In the genomic region with DNA sequence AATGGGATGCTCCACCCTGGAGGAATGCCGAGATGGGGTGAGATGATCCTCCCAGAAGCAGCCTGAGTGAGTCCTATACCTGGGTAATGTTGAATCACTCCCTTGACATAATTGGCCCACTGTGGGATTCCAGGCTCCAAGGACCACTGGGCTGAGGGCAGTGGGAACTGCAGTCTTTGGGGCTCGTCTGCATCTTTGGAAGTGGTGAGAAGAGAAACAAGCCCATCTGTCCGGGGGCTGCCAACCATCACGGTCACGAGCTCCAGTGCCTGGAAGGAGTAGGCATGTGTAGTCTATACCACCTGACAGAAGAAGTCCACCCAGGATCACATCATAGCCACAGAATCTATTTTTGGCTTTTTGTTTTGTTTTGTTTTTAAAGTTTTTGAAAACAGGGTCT, we compare ENCODE assay signal across 9 mouse cellular contexts. TPM values are rescaled to one million over a fixed set of nuclear protein-coding genes. Genes with fewer than 3 reads are reported as not detected.
A peak's percentile ranks its signal among the peaks of the same experiment; 100 is the strongest.
DNase-seq lines count a peak whose midpoint lies in the region; ATAC-seq and TF ChIP-seq lines count a peak whose summit lies in the region.
"Had no signal": no experiment of that assay in that cellular context is flagged by ENCODE, and none has a peak within 500 bp of the region (broad histone marks: within the 10 kb centered on the region; RNA-seq: fewer than 3 reads in every experiment).

No protein-coding gene starts in this region.

- H3K4me3 ChIP-seq in heart, embryonic 11.5 days (ENCODE audit: low read depth, low read length): no peak overlapping the region
- H3K4me3 ChIP-seq in midbrain, embryonic 10.5 days: peak overlapping the region; percentile 11; the same call in 1 of the 2 replicates
- no peak overlapping the region for H3K4me3 ChIP-seq in midbrain, embryonic 11.5 days (ENCODE audit: low read depth, low read length)
- no peak overlapping the region for H3K4me3 ChIP-seq in intestine, embryonic 15.5 days (replicated peaks)
- no peak overlapping the region for H3K4me3 ChIP-seq in liver, embryonic 15.5 days (replicated peaks)
- H3K4me3 ChIP-seq in left cerebral cortex, adult 2 months: no peak overlapping the region

- peak overlapping the region; percentile 75 for H3K4me2 ChIP-seq in heart, embryonic 11.5 days
- H3K4me2 ChIP-seq in midbrain, embryonic 11.5 days: no peak overlapping the region
- H3K4me2 ChIP-seq in intestine, embryonic 15.5 days (replicated peaks): peak overlapping the region; percentile 72; the same call in 1 of the 2 replicates
- no peak overlapping the region; the same call in 1 of the 2 replicates for H3K4me2 ChIP-seq in liver, embryonic 15.5 days

- TF ChIP-seq CTCF in left cerebral cortex, adult 2 months (IDR thresholded peaks at IDR 0.05): no peak

- no peak overlapping the region for H3K27ac ChIP-seq in heart, embryonic 11.5 days (ENCODE audit: low read depth, low read length)
- no peak overlapping the region; the same call in 1 of the 2 replicates for H3K27ac ChIP-seq in midbrain, embryonic 10.5 days (replicated peaks)
- H3K27ac ChIP-seq in midbrain, embryonic 11.5 days (ENCODE audit: low read depth, low read length): no peak overlapping the region
- no peak overlapping the region; the same call in 1 of the 2 replicates for H3K27ac ChIP-seq in intestine, embryonic 15.5 days
- 0 out of 2 replicates have a peak overlapping the region, but pooled peaks have one; percentile 81 for H3K27ac ChIP-seq in liver, embryonic 15.5 days (replicated peaks)
- H3K27ac ChIP-seq in left cerebral cortex, adult 2 months: no peak overlapping the region

- intact Hi-C loops in heart, postnatal 14 days (cut with DNase I): no loop called here
- intact Hi-C loops in left cerebral cortex, adult 2 months (cut with DNase I): no loop called here

- H3K36me3 ChIP-seq in heart, embryonic 11.5 days (ENCODE audit: control insufficient read depth, insufficient read depth, low read length): peaks cover 13% of the 10 kb centered on the region
- peaks cover 44% of the 10 kb centered on the region for H3K36me3 ChIP-seq in midbrain, embryonic 10.5 days
- H3K36me3 ChIP-seq in midbrain, embryonic 11.5 days (ENCODE audit: control insufficient read depth, insufficient read depth, low read length): no peaks in the 10 kb centered on the region
- peaks cover 19% of the 10 kb centered on the region for H3K36me3 ChIP-seq in intestine, embryonic 15.5 days
- peaks cover 27% of the 10 kb centered on the region for H3K36me3 ChIP-seq in liver, embryonic 15.5 days (replicated peaks)

- ATAC-seq in heart, embryonic 11.5 days (replicated peaks; ENCODE audit: insufficient number of reproducible peaks, low FRiP score, low TSS enrichment): no peak
- ATAC-seq in midbrain, embryonic 11.5 days (ENCODE audit: low FRiP score): no peak
- ATAC-seq in intestine, embryonic 15.5 days: no peak
- no peak for ATAC-seq in liver, embryonic 15.5 days (ENCODE audit: insufficient read depth)
- ATAC-seq: Patski had no signal

- H3K27me3 ChIP-seq in heart, embryonic 11.5 days (ENCODE audit: control insufficient read depth, insufficient read depth, low read length): no peaks in the 10 kb centered on the region
- H3K27me3 ChIP-seq in midbrain, embryonic 10.5 days (ENCODE audit: low read depth, poor library complexity, severe bottlenecking): peaks cover 7% of the 10 kb centered on the region
- H3K27me3 ChIP-seq in midbrain, embryonic 11.5 days (ENCODE audit: control insufficient read depth, insufficient read depth, low read length): no peaks in the 10 kb centered on the region
- H3K27me3 ChIP-seq in intestine, embryonic 15.5 days (replicated peaks): no peaks in the 10 kb centered on the region
- peaks cover 29% of the 10 kb centered on the region for H3K27me3 ChIP-seq in liver, embryonic 15.5 days
- H3K27me3 ChIP-seq: Patski had no signal

- WGBS in heart, embryonic 11.5 days (ENCODE audit: insufficient replicate concordance): 83% methylated on average over 5 of the region's 5 CpGs
- WGBS in midbrain, embryonic 10.5 days: 87% methylated on average over 5 of the region's 5 CpGs
- 90% methylated on average over 5 of the region's 5 CpGs for WGBS in midbrain, embryonic 11.5 days
- 81% methylated on average over 5 of the region's 5 CpGs for WGBS in intestine, embryonic 15.5 days
- WGBS in liver, embryonic 15.5 days (ENCODE audit: insufficient replicate concordance): 78% methylated on average over 5 of the region's 5 CpGs

- DNase-seq in heart, postnatal 14 days: no peak
- DNase-seq in midbrain, embryonic 10.5 days (ENCODE audit: low spot score): no peak
- no peak for DNase-seq in midbrain, embryonic 11.5 days (ENCODE audit: low spot score, missing footprints)
- no peak for DNase-seq in left cerebral cortex, adult 2 months (ENCODE audit: extremely low spot score in 1 of 2, low spot score in 2 of 2)
- DNase-seq in kidney, postnatal 14 days: no peak

- H3K4me1 ChIP-seq in heart, embryonic 11.5 days (ENCODE audit: control insufficient read depth, insufficient read depth, low read length): peaks cover 12% of the 10 kb centered on the region
- H3K4me1 ChIP-seq in midbrain, embryonic 10.5 days: peaks cover 49% of the 10 kb centered on the region
- peaks cover 12% of the 10 kb centered on the region for H3K4me1 ChIP-seq in midbrain, embryonic 11.5 days (ENCODE audit: control insufficient read depth, insufficient read depth, low read length)
- H3K4me1 ChIP-seq in intestine, embryonic 15.5 days (replicated peaks): peaks cover 18% of the 10 kb centered on the region
- peaks cover 48% of the 10 kb centered on the region for H3K4me1 ChIP-seq in liver, embryonic 15.5 days (replicated peaks)

- no peak overlapping the region for H3K9ac ChIP-seq in heart, embryonic 11.5 days (ENCODE audit: low read depth, low read length)
- H3K9ac ChIP-seq in midbrain, embryonic 11.5 days (ENCODE audit: low read length): no peak overlapping the region
- H3K9ac ChIP-seq in intestine, embryonic 15.5 days: no peak overlapping the region
- H3K9ac ChIP-seq in liver, embryonic 15.5 days: no peak overlapping the region

- H3K9me3 ChIP-seq in heart, embryonic 11.5 days (replicated peaks; ENCODE audit: control insufficient read depth, low read length): no peaks in the 10 kb centered on the region
- H3K9me3 ChIP-seq in midbrain, embryonic 10.5 days (replicated peaks): no peaks in the 10 kb centered on the region
- H3K9me3 ChIP-seq in midbrain, embryonic 11.5 days (ENCODE audit: control insufficient read depth, low read length): no peaks in the 10 kb centered on the region
- no peaks in the 10 kb centered on the region for H3K9me3 ChIP-seq in intestine, embryonic 15.5 days
- H3K9me3 ChIP-seq in liver, embryonic 15.5 days (replicated peaks): no peaks in the 10 kb centered on the region

RNA-seq across cellular contexts. Expression of a gene that starts 1.6 kb away (rescaled TPM):
- polyA plus RNA-seq in heart, embryonic 11.5 days (2014; fragmentation: Nextera tagmentation; extraction: Ambion mirVana): 137 and 151 TPM in 2 replicates
- 10 to 100 TPM; 18.6 to 19.3 TPM for total RNA-seq in heart, postnatal 14 days (2021)
- 161 and 210 TPM in 2 replicates for polyA plus RNA-seq in midbrain, embryonic 10.5 days (2016; fragmentation: Nextera tagmentation; extraction: Ambion mirVana)
- polyA plus RNA-seq in midbrain, embryonic 11.5 days (2014; fragmentation: Nextera tagmentation; extraction: Ambion mirVana): 82.5 and 93.4 TPM in 2 replicates
- 274 and 302 TPM in 2 replicates for polyA plus RNA-seq in intestine, embryonic 15.5 days (2015; fragmentation: Nextera tagmentation; extraction: Ambion mirVana)
- 168 and 190 TPM in 2 replicates for polyA plus RNA-seq in liver, embryonic 15.5 days (2015; fragmentation: Nextera tagmentation; extraction: Ambion mirVana)
- total RNA-seq in left cerebral cortex, adult 2 months (2021): 10 to 100 TPM; 13.3 to 13.9 TPM

RNA-seq across cellular contexts. Expression of a gene that starts 16.8 kb away (rescaled TPM):
- polyA plus RNA-seq in heart, embryonic 11.5 days (2014; fragmentation: Nextera tagmentation; extraction: Ambion mirVana): 734 and 757 TPM in 2 replicates
- 100 to 1,000 TPM; 184 to 193 TPM for total RNA-seq in heart, postnatal 14 days (2021)
- polyA plus RNA-seq in midbrain, embryonic 10.5 days (2016; fragmentation: Nextera tagmentation; extraction: Ambion mirVana): 1,512 and 1,693 TPM in 2 replicates
- 1,982 and 2,171 TPM in 2 replicates for polyA plus RNA-seq in midbrain, embryonic 11.5 days (2014; fragmentation: Nextera tagmentation; extraction: Ambion mirVana)
- polyA plus RNA-seq in intestine, embryonic 15.5 days (2015; fragmentation: Nextera tagmentation; extraction: Ambion mirVana): 1,398 and 1,618 TPM in 2 replicates
- polyA plus RNA-seq in liver, embryonic 15.5 days (2015; fragmentation: Nextera tagmentation; extraction: Ambion mirVana): 540 and 595 TPM in 2 replicates
- total RNA-seq in left cerebral cortex, adult 2 months (2021): 100 to 1,000 TPM; 247 to 254 TPM

RNA-seq across cellular contexts. Expression of a gene that starts 19.2 kb away (rescaled TPM):
- 18.7 and 20.0 TPM in 2 replicates for polyA plus RNA-seq in heart, embryonic 11.5 days (2014; fragmentation: Nextera tagmentation; extraction: Ambion mirVana)
- total RNA-seq in heart, postnatal 14 days (2021): 10 to 100 TPM; 12.2 to 12.9 TPM
- polyA plus RNA-seq in midbrain, embryonic 10.5 days (2016; fragmentation: Nextera tagmentation; extraction: Ambion mirVana): 46.4 and 52.2 TPM in 2 replicates
- polyA plus RNA-seq in midbrain, embryonic 11.5 days (2014; fragmentation: Nextera tagmentation; extraction: Ambion mirVana): 23.4 and 24.1 TPM in 2 replicates
- 25.7 and 27.4 TPM in 2 replicates for polyA plus RNA-seq in intestine, embryonic 15.5 days (2015; fragmentation: Nextera tagmentation; extraction: Ambion mirVana)
- polyA plus RNA-seq in liver, embryonic 15.5 days (2015; fragmentation: Nextera tagmentation; extraction: Ambion mirVana): 10.1 and 11.6 TPM in 2 replicates
- total RNA-seq in left cerebral cortex, adult 2 months (2021): 10 to 100 TPM; 22.7 to 24.6 TPM

RNA-seq across cellular contexts. Expression of a gene that starts 36.4 kb away (rescaled TPM):
- 0.51 and 0.80 TPM in 2 replicates for polyA plus RNA-seq in heart, embryonic 11.5 days (2014; fragmentation: Nextera tagmentation; extraction: Ambion mirVana)
- total RNA-seq in heart, postnatal 14 days (2021): 1 to 10 TPM; 4.3 to 4.5 TPM
- polyA plus RNA-seq in midbrain, embryonic 10.5 days (2016; fragmentation: Nextera tagmentation; extraction: Ambion mirVana): 0.63 and 0.67 TPM in 2 replicates
- 0.23 and 0.25 TPM in 2 replicates for polyA plus RNA-seq in midbrain, embryonic 11.5 days (2014; fragmentation: Nextera tagmentation; extraction: Ambion mirVana)
- 7.9 and 10.0 TPM in 2 replicates for polyA plus RNA-seq in intestine, embryonic 15.5 days (2015; fragmentation: Nextera tagmentation; extraction: Ambion mirVana)
- 0.18 and 0.31 TPM in 2 replicates for polyA plus RNA-seq in liver, embryonic 15.5 days (2015; fragmentation: Nextera tagmentation; extraction: Ambion mirVana)
- 1 to 10 TPM; 5.1 to 5.7 TPM for total RNA-seq in left cerebral cortex, adult 2 months (2021)

Comparison
In these comparisons a context has a peak if more than half of its experiments do, and no peak if none do; other contexts are left out.
1. H3K4me2 ChIP-seq: peak in heart, embryonic 11.5 days (single experiment) and intestine, embryonic 15.5 days (single experiment); none in midbrain, embryonic 11.5 days (single experiment) and liver, embryonic 15.5 days (single experiment).